Mouse (Mus musculus) liver, postnatal 0 days (tissue): Measurements from ENCODE around the gene Wfdc15b. TPM values are rescaled to one million over a fixed set of nuclear protein-coding genes. Genes with fewer than 3 reads are reported as not detected.

ENCODE experiments used
- ATAC-seq: fragments of 200-750 bp; cut with Nextera tagmentation; 2 replicates; pipeline ENCODE4 v1.8.0; 2017; ENCODE audit warnings: mild to moderate bottlenecking, moderate library complexity
- DNase-seq: peaks from one replicate; pipeline ENCODE4 v3.0.0-alpha.2; 2016
- H3K27ac ChIP-seq: fragments of 300-500 bp; sonication (generic); 2 replicates; pipeline ENCODE4 v1.5.1; 2014; ENCODE audit warnings: antibody characterized with exemption, moderate library complexity, mild to moderate bottlenecking, low read depth
- H3K27me3 ChIP-seq: fragments of 300-500 bp; sonication (generic); 2 replicates; pipeline ENCODE4 v1.6.1; 2014; ENCODE audit warnings: low read length, control low read depth, mixed read lengths; ENCODE audit not compliant: insufficient read depth
- H3K36me3 ChIP-seq: fragments of 300-500 bp; sonication (generic); replicated peaks from 2 replicates; pipeline ENCODE4 v1.6.1; 2014; ENCODE audit warnings: mild to moderate bottlenecking, control low read depth, low read length, moderate library complexity, mixed read lengths; ENCODE audit not compliant: insufficient read depth
- H3K4me1 ChIP-seq: fragments of 300-500 bp; sonication (generic); 2 replicates; pipeline ENCODE4 v1.6.1; 2014; ENCODE audit warnings: antibody characterized with exemption, mild to moderate bottlenecking, control low read depth; ENCODE audit not compliant: insufficient read depth
- H3K4me2 ChIP-seq: fragments of 300-500 bp; sonication (generic); 2 replicates; pipeline ENCODE4 v1.6.1; 2014; ENCODE audit warnings: low read depth, mild to moderate bottlenecking, low read length, moderate library complexity, mixed read lengths
- H3K4me3 ChIP-seq: fragments of 300-500 bp; sonication (generic); 2 replicates; pipeline ENCODE4 v1.5.1; 2014; ENCODE audit warnings: low read depth, low read length
- H3K9ac ChIP-seq: fragments of 300-500 bp; sonication (generic); replicated peaks from 2 replicates; pipeline ENCODE4 v1.6.1; 2014; ENCODE audit warnings: mild to moderate bottlenecking, moderate library complexity
- H3K9me3 ChIP-seq: fragments of 300-500 bp; sonication (generic); 2 replicates; pipeline ENCODE4 v1.6.1; 2016; ENCODE audit warnings: mild to moderate bottlenecking, control low read depth, low read length, mixed read lengths
- CTCF ChIP-seq: sonication (generic); IDR thresholded peaks from 2 replicates; pipeline ENCODE4 v1.5.1; 2016; ENCODE audit warnings: antibody characterized with exemption, low read depth
- EP300 ChIP-seq: IDR thresholded peaks from 2 replicates; pipeline ENCODE4 v1.6.1; 2016; ENCODE audit warnings: antibody characterized with exemption, low read depth, mild to moderate bottlenecking
- WGBS: fragments of 180-500 bp; shearing (Covaris S2); extraction: QIAGEN DNeasy Blood & Tissue Kit; methylation state at CpG from one replicate; pipeline ENCODE4 v1.1.7; 2014; ENCODE audit not compliant: insufficient replicate concordance; 5-methylcytosine and 5-hydroxymethylcytosine counted together
- polyA plus RNA-seq: library from polyadenylated mRNA; unstranded; fragments of >200 nt; fragmentation: Nextera tagmentation; extraction: Ambion mirVana; gene quantifications from 2 replicates; pipeline ENCODE4 v1.2.1, GENCODE M21; 2015

The Wfdc15b gene
- polyA plus RNA-seq, 1 experiment from 2014 or later = 0.27 TPM

- Histone ChIP-seq H3K4me1 (no peaks in the 10 kb centered on the region), H3K9ac (no peak overlapping the region), H3K9me3 (no peaks in the 10 kb centered on the region), H3K4me3 (no peak overlapping the region), H3K27ac (no peak overlapping the region), H3K36me3 (no peaks in the 10 kb centered on the region), H3K27me3 (peaks cover 27% of the 10 kb centered on the region), H3K4me2 (no peak overlapping the region)
- ATAC-seq = no peak
- TF ChIP-seq EP300 (no peak), CTCF (no peak)
- no peak for DNase-seq
- 69% methylated on average over 8 of the region's 8 CpGs for WGBS
Observed at GRCm38 (mm10) chr2:164174649-164175395, 46.6 kb downstream of the Wfdc15b start.

GRCm38 (mm10) chr2:164173394-164173793 is 48.1 kb downstream of the Wfdc15b start:
- Histone ChIP-seq H3K4me3 (no peak overlapping the region), H3K4me2 (no peak overlapping the region), H3K27ac (no peak overlapping the region), H3K27me3 (peaks cover 42% of the 10 kb centered on the region), H3K36me3 (no peaks in the 10 kb centered on the region), H3K4me1 (peaks cover 2% of the 10 kb centered on the region; the same call in 1 of the 2 replicates), H3K9me3 (no peaks in the 10 kb centered on the region), H3K9ac (no peak overlapping the region)
- WGBS = 45% methylated on average over 3 of the region's 3 CpGs
- TF ChIP-seq CTCF = no peak
- no peak for TF ChIP-seq EP300
- DNase-seq (no peak), ATAC-seq (no peak)

GRCm38 (mm10) chr2:164170902-164171301 is 50.6 kb downstream of the Wfdc15b start, which contains the start of gene Kcns1:
Kcns1 (minus strand) TSS chr2:164171113.
- no peak for ATAC-seq
- Histone ChIP-seq H3K27me3 (peaks cover 66% of the 10 kb centered on the region), H3K27ac (no peak within 1 kb of the TSS), H3K4me3 (peak within 1 kb of the TSS; percentile 27), H3K9me3 (no peaks in the 10 kb centered on the region), H3K36me3 (no peaks in the 10 kb centered on the region), H3K9ac (no peak within 1 kb of the TSS), H3K4me2 (peak within 1 kb of the TSS; percentile 59), H3K4me1 (peaks cover 5% of the 10 kb centered on the region; the same call in 1 of the 2 replicates)
- TF ChIP-seq CTCF (no peak), EP300 (no peak)
- under 1% methylated on average over 25 of the region's 29 CpGs for WGBS
- DNase-seq = no peak

GRCm38 (mm10) chr2:164170326-164170725 is 51.1 kb downstream of the Wfdc15b start:
- no peak overlapping the region for H3K27ac ChIP-seq
- TF ChIP-seq CTCF = no peak
- TF ChIP-seq EP300 = no peak
- H3K4me1 ChIP-seq = peaks cover 5% of the 10 kb centered on the region; the same call in 1 of the 2 replicates
- peaks cover 66% of the 10 kb centered on the region for H3K27me3 ChIP-seq
- no peaks in the 10 kb centered on the region for H3K9me3 ChIP-seq
- DNase-seq (no peak), ATAC-seq (no peak)
- no peak overlapping the region for H3K4me3 ChIP-seq
- no peak overlapping the region for H3K4me2 ChIP-seq
- 5% methylated on average over 11 of the region's 11 CpGs for WGBS
- H3K36me3 ChIP-seq = no peaks in the 10 kb centered on the region
- no peak overlapping the region for H3K9ac ChIP-seq

- no peak overlapping the region for H3K27ac ChIP-seq
- no peaks in the 10 kb centered on the region for H3K9me3 ChIP-seq
- no peaks in the 10 kb centered on the region for H3K36me3 ChIP-seq
- H3K4me2 ChIP-seq = no peak overlapping the region
- 0 out of 2 replicates have a peak overlapping the region, but pooled peaks have one; percentile 24 for H3K4me3 ChIP-seq
- 15% methylated on average over 42 of the region's 42 CpGs for WGBS
- DNase-seq (no peak), ATAC-seq (no peak)
- peaks cover 5% of the 10 kb centered on the region; the same call in 1 of the 2 replicates for H3K4me1 ChIP-seq
- peaks cover 63% of the 10 kb centered on the region for H3K27me3 ChIP-seq
- TF ChIP-seq EP300 (no peak), CTCF (no peak)
- H3K9ac ChIP-seq = no peak overlapping the region
Observed at GRCm38 (mm10) chr2:164168571-164168946, 52.9 kb downstream of the Wfdc15b start.

GRCm38 (mm10) chr2:164167752-164168570 is 53.5 kb downstream of the Wfdc15b start:
- H3K4me1 ChIP-seq = peaks cover 5% of the 10 kb centered on the region; the same call in 1 of the 2 replicates
- TF ChIP-seq CTCF (no peak), EP300 (no peak)
- ATAC-seq = no peak
- H3K9ac ChIP-seq = no peak overlapping the region
- H3K4me3 ChIP-seq = 0 out of 2 replicates have a peak overlapping the region, but pooled peaks have one; percentile 24
- WGBS = 15% methylated on average over 90 of the region's 90 CpGs
- DNase-seq = no peak
- H3K27ac ChIP-seq = no peak overlapping the region
- H3K36me3 ChIP-seq = no peaks in the 10 kb centered on the region
- H3K9me3 ChIP-seq = no peaks in the 10 kb centered on the region
- peaks cover 61% of the 10 kb centered on the region for H3K27me3 ChIP-seq
- no peak overlapping the region for H3K4me2 ChIP-seq
